Mouse (Mus musculus): ENCODE data around the gene Eif5b.
"Not testable (repeated sequence)": the region's sequence is repeated elsewhere in the genome, so short reads cannot be mapped to it uniquely, and the experiment has no call there.

Eif5b gene

DNA sequence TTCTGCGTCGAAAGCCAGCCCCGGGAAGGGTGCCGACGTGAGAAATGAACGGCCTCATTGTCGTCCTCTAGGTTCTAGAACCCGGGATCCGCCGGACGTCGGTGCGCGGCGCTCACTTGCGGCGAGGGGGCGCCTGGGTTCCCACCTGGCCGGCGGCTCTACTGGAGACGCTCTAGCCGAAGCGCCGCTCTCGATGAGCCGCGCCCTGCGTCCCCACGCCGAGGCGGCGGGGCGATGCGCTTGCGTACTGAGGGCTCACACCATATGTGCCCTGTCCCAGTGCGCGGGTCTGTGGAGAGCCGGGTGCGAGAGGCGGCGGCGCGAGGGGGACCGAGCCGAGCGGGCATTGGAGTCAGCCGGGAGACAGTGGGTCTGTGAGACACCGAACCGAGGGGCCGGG, at the start of gene Eif5b, which contains the start of gene Txndc9:
Gene Eif5b, plus strand, starts transcription at position 144 of the 400 bp plus-strand sequence.
Gene Txndc9, minus strand, starts transcription at position 27 of the 400 bp plus-strand sequence.
- DNase-seq (ENCODE audit: low spot score): peak; percentile 94

DNA sequence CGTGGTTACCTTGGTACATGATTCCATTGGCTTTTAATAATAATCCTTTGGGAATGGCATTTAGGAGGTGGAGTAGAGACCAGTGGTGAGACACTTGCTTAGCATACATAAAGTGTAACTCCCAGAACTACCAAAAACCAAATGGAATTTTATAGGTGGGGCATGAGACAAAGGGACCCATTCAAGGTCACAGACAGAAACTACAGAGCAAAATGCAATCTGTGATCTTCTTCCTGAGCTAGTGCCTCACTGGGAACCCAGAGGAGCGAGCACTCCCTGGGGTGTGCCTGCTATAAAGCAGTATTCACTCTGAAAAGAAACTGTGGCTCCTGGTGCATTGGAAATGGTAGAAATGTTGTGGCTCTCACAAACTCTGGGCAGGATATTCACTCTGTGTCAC, 48.9 kb upstream of the Eif5b start:
- DNase-seq (ENCODE audit: low spot score): no peak

DNA sequence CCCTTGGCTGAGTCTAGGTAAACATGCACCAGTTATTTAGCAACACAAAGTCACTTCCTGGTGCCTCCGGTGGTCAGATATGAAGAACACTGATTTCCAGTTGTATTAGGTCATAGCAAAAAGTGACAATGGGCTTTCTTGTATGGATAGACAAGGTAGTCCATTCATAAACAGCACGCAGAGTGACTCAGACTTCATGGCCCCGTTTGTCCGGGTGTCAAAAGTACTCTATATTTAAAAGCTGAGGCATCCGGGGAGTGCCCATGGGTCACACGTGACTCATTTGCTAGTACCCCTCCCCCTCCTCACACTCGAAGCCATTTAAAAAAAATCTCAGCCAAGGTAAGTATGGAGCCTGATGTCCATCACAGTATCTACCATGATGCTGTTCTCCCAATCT, 43.0 kb upstream of the Eif5b start:
- no peak for DNase-seq (ENCODE audit: low spot score)

DNA sequence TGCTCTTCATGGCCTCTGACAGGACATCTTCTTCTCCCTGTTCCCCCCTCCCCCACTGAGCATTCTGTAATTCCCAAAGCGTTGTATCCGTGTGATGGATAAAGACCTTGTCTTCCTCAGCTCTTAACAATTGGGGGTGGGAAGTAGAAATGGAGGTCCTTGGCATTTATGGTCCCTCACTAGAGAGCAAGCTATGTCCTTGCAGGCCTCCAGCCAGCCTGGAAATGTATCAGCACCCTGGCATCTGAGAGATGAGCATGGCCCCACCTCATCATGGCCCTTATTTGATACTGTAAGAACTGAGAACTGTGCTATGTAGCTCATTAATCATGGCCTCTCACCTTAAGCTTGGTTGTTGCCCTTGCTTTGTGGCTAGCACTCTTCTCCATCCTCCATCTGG, 42.6 kb upstream of the Eif5b start:
- DNase-seq (ENCODE audit: low spot score): no peak

DNA sequence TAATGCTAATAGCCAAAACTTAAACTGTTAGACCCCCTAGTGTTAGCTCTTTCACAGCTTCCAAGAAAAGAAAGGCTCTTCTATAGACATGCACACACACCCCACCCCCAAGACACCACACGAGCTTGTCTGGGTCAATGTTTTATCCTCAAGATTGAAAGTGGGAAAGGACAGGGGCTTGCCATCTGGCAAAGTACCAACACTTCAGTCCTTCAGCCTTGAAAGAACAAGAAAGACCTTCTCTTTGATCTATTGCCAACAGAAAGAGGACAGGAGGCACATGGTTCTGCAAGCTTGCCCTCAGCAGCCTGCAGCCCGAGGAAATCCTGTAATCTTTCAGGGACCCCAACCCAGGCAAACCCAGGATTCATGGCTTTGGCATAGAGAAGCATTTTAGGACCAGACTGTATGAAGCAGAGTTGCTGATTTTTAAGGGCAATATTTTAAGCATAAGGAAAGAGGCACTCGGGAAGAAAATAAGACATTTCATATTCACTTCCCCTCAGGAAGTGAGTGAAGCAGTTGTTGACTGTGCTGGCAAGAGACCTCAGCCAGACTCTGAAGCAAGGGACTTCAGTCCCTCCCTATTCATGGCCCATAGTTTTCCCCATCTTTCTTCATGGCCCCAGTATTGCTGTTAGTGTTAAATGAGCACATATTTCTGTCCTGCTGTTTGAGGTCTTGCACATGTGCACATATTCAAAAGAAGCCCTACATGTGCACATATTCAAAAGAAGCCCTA, 40.9 kb upstream of the Eif5b start:
- no peak for DNase-seq (ENCODE audit: low spot score)

DNA sequence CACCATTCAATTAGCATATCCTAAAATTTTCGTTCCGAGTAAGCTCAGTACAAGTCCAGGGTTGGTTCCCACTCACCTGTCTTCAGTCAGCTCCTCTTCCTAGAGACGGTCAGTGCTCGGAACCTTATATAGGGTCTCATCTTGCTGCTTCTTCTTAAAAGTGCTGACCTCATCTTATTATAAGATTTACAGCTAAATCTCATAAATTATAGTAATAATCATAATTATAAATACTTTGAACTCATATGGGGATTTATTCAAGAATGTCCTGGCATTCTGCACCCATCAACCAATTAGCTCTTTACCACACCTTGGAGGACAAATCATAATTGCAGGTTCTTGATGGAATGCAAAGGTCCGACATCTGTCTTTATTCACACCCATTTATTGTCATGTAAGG, 40.2 kb upstream of the Eif5b start, which contains the start of gene Lyg1:
Gene Lyg1, minus strand, starts transcription at position 101 of the 400 bp plus-strand sequence.
- no peak for DNase-seq (ENCODE audit: low spot score)

DNA sequence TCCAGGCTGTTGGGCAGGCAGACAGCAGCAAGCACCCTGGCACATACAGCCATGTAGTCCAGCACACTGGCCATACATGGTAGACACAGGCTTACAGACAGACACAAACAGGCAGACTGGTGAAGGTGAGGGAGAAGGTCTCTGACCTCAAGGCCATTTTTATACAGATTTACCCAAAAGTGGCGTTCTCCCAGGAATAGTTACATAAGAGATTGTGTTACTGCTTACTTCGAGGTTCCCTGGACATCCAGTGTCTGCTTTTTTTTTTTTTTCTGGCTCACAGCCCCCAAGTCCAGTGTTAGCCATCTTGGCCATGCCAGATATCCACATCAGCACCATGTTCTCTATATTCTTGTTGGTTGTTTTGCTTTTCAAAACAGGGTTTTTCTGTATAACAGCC, 39.3 kb upstream of the Eif5b start:
- no peak for DNase-seq (ENCODE audit: low spot score)

DNA sequence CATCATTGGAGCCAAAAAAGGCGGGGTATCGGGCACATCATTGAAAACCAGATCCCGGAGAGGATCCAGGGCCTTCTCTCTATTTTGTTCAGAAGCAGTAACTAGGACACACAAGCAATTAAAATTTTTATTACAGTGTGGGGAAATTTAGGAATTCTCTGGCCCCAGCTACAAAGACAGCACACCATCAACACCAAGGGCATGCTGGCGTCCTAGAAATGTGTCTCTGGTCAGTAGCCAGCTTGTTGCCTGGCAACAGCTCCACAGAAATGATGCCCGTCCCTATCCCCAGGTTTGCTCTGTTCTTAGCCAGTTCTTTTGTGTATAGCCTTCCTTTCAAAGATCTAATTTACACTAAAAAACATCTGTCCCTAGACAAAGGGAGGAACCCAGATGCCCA, 38.3 kb upstream of the Eif5b start:
- DNase-seq (ENCODE audit: low spot score): no peak

DNA sequence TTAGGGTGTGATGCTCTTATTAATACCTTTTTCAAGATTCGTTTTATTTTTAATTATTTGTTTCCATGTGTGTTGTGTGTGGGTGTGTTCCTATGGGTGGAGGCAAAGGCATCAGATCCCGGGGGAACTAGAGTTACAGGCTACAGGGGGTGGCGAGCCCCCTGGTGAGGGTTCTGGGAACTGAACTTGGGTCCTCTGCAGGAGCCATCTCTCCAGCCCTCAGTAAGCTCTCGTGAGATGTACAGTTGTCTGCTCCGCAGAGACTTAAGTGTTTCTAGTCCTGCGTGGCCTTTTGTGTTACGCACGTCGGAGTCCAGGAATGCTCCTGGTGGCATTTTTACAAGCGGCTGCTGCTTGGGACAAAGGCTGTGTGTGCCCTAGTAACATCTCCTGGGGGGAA, 32.2 kb upstream of the Eif5b start:
- no peak for DNase-seq (ENCODE audit: low spot score)

DNA sequence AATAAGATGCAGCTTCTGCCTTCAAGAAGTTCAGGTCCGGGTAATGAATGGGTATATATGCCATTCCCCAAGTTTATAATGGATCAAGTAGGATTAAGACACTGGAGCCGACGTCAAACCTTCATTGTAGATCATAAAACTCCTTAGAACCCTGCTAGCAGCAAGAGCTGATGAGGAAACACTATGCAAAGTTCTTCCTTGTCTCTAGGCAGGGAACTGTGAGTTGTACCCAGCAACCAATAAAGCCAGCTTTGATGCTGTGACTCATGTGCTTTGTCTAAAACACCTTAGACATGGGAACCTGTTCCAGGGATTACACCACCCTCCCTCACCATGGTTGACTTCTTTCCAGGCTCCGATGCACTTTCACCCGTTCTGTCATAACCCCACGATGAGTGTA, 29.1 kb upstream of the Eif5b start:
- no peak for DNase-seq (ENCODE audit: low spot score)

DNA sequence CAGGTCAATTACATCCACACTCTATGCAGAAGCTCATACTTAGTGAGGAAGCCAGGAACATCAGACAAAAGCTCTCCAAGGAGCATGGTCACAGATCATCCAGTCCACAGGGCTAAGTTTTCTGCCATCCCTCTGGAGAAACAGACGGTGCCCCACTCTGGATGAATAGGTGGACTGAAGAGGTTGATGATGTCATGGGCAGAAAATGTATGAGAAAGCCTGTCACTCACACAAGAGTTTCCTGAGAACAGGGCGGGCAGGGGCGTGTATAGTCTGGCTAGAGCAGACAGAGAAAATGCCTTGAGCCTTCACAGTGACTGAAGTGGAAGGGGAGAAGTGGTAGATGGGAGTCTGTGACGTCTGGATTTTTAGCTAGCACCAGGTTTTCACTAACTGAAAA, 26.3 kb upstream of the Eif5b start:
- no peak for DNase-seq (ENCODE audit: low spot score)

DNA sequence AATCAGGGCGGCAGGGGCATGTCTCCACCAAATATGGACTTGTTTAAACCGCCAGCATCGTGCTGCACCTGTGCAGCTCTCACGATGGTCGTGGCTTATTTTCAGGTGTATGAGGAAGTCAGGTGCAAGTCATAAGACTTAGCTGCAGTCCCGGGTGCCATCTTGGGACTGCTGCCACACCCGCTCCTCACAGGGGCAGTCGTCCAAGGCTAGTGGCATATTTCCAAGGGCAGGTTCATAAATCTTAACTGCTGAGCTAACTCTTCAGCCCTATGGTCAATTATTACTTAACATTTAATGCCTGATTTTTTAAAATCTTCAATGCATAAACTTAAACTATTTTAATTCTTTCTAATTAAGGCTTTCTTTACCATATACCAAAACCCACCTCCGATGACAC, 21.1 kb upstream of the Eif5b start:
- DNase-seq (ENCODE audit: low spot score): not testable (repeated sequence)

DNA sequence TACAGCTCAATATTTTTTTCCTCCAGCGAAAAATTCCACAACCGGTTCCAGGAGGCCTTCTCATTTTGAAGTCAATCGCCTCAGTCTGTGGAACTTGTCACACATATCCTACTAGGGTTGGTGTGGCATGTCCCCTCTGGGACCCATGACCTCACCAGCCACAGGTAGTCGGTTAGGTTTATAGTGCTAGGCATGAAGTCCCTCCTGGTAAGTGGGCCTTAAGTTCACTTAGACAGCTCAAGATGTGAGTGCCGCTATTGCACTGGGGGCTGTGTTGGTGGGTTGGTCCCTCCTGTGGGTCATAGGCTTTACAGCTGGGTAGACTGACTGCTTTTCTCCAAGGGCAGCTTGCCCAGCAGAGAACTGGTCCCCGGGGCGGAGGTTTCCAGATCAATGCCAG, 20.5 kb upstream of the Eif5b start:
- no peak for DNase-seq (ENCODE audit: low spot score)

DNA sequence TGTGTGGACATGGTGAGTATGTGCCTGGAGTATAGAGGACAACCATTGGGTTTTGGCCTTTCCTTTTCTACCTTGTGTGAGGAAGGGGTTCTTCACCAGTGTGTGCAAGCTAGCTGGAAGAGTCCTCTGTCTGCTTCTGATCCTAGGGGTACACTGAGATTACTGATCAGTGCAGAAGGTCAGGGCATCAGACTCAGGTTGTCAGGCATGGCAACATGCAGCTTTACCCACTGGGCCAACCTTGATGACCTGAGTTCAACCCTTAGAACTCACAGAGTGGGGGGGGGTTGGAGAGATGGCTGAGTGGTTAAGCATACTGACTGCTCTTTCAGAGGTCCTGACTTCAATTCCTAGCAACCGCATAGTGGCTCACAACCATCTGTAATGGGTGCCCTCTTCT, 13.5 kb upstream of the Eif5b start:
- no peak for DNase-seq (ENCODE audit: low spot score)

DNA sequence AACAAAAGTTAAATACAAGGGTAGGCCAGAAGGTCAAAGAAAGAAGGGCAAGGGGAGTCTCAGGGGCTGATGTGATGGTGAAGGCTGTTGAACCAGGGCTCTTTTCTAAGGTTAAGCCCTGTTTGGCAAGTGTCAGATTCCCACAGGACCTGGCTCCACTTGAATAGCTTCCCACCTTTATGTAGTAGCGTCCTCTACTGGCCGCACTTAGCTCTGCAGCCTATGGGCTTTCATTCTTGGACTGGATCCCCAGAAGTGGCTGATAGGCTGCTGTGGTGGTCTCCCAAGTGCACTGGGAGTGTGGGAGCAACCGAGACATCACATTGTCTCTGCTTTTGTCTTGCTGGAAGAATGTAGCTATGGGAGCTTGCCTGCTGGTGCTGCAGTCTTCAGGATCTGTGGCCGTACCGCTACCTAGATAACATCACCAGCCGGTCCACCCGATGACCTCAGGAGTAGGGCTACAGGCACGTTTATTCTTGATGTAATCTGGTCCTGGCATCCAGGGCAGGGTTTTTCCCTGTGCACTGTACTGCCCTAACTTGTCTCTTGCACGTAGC, 12.0 kb upstream of the Eif5b start:
- peak; percentile 69 for DNase-seq (ENCODE audit: low spot score)

DNA sequence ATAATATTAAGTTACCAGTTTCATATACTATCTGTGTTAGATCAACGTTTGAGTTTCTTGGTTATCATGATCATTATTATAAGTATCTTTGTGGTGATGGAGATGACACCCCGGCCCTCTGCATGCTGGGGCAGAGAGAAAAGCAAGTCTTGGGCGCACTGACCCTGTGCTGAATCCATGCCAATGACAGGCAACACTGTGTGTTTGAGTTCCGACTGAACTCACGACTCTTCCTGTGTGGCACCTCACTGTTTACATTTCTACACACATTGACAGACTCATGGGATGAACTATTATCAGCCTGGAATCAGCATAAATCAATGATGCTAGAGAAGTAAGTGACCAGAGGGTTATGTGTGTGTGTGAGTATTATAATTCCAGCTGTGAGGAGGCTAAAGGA, 10.0 kb upstream of the Eif5b start:
- no peak for DNase-seq (ENCODE audit: low spot score)

DNA sequence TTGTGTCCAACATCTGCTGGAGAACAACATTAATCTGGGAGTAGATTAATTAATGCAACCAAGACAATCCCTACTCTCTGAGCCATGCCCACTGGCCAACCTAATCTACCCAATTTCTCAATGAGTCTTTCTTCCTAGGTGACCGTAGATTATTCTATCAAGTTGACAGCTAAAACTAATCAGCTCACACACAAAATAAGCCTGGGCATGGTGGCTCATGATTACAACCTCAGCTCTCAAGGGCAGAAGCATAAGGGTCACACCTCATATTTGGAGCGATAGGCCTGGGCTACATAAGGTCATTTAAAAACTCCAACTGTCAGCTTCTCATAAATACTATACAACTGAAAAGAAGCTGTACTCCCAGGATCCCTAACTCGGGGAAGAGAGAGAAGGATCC, 1.6 kb upstream of the Eif5b start:
- DNase-seq (ENCODE audit: low spot score): no peak

DNA sequence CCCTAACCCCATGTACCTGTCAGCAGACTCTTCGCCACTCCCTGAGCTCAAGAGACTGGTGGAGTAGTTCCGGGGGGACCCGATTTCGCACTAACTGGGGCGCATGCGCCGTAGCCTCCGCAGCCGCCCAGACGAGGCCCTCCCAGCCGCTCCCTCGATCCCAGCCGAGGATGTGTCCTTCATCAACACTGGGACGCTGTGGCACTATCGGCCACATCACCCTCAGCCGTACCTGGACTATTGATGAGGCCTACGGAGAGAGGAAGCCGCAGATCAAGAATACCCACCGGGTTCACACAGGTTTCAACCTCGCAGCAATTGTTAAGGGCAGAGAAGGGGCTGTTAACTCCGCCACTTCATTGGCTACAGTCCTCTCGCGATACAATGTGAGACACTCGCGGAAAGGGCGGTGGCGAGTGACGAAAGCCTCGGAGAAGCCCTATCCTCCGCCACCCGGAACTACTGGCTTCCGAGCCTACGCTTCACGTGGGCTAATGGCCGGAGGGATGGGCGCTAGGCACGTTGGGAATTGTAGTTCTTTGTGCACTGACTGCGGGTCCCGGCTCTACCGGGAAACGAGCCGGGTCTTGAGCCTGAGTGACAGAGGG, 829 bp upstream of the Eif5b start:
- peak; percentile 93 for DNase-seq (ENCODE audit: low spot score)

DNA sequence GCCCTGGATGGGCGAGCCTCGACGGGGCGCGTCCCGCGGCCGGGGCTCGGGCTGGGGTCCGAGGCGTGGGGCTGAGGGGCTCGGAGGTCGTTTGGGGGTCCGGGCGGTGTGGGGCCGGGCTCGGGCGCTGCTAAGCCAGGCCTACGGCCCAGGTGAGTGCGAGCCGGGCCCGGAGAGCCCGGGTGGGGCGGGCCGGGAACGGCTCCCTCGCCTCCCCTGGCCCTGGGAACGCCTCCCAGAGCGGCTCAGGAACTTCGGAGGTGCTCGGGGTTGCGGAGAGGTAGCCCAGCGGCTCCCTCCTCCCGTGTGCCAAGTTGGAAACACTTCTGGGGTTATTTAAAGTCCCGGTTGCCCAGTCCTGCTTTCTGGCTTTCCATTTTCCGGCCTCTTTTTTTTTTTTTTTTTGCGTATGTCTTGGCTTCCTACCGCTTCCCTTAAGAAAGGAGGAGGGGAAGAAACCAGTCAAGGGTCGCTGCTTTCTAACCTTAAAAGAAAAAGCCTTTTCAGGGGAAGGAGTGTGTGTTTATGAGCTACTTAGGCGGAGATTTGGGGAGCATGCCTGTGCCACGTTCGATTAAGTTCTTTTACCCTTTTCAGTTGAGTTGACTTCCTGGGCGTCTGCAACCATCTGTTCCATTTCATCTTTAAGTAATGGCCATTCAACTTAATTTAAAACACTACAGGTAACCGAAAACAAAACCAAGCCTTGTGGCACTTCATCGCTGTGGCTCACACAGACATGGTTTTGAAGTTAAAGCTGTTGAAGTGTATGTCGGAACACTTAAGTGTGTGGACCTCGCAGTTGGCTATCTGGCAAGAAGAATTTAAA, 775 bp downstream of the Eif5b start:
- DNase-seq (ENCODE audit: low spot score): no peak

DNA sequence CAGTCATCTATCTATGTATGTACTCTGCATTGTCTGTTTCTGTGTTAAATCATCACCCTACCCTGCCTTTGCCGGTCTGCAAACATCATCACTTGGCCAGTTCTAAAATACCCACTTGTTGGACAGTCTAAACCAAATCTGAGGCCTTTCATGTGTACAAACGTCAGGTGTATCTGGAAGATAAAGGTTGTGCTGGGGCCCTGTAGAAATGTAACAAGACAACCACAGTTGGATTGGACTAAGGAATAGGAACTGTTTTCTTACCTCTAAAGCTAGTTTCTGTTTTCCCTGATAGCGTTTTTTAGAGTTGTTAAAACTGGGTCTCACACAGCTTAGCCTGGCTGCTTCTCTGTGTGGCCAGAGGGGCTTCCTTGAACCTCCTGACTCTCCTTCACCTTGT, 1.7 kb downstream of the Eif5b start:
- no peak for DNase-seq (ENCODE audit: low spot score)

DNA sequence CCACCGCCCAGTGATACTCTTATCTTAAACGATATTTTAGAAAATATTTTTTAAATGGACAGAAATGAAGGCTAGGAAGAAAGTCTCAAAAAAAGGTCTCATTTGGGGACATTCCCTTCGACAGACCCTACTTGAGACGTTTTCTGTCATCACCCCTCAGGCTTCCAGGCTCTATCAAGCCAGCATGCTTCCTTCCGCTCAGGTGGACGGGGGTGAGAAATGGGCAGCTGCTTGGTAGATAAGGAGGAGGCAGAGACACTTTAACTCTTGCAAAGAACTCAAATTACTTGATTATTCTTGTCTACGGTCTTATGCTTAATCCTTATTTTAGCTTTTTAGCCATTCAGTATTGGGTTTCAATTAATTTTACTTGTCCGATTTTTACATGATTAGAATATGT, 3.0 kb downstream of the Eif5b start:
- no peak for DNase-seq (ENCODE audit: low spot score)

DNA sequence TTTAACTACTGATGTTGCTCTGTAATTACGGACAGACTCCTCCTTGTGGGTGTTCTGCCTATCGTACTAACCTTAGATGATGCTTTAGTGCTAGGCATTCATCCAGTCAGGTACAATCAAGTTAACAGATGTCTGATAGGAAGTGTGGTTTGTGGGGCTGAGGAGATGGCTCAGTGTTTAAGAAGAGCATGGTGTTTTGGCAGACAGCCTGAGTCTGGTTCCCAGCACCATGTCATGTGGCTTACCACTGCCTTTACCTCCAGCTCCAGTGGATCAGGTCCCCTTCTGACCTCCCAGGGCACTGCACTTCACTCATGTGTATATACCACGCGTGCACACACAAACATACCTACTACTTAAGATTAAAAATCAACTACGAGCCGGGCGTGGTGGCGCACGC, 4.1 kb downstream of the Eif5b start:
- DNase-seq (ENCODE audit: low spot score): no peak

DNA sequence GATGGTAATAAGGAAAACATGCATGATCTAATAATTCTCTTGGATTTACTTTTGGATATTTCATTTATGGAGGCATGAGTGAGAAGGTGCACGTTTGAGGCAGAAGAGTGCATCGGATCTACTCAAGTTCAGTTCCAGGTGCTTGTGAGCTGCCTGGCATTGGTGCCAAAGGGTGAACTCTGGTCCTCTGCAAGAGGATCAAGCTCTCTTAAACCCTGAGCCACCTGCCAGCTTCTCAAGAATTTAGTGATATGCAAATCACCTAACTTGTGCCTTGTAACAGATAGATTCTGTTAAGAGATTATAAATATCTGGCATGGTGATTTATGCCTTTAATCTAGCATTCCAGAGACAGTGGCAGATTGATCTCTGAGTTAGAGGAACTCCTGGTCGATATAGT, 5.2 kb downstream of the Eif5b start:
- DNase-seq (ENCODE audit: low spot score): no peak
